Comparison of ENCODE assay signal across 9 mouse cellular contexts in the genomic region with DNA sequence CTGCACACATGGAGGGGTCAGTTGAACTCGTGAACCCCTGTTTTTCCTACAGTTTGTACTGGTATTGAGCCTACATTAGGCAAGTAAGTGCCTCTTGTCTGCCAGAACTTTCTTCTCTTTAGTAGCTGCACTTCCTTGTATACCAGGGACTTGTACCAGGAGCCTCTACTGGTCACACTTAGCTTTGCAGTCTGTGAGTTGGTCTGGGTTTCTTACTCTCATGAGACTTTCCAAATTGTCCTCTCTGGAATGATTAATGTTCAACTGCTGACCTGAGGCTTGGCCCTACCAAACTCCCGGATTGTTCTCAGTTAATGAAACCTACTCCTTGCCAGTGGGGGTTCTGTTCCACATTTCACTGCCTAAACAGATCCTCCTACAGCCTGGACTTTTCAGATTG.
A peak's percentile ranks its signal among the peaks of the same experiment; 100 is the strongest.
DNase-seq lines count a peak whose midpoint lies in the region; ATAC-seq and TF ChIP-seq lines count a peak whose summit lies in the region.
"Had no signal": no experiment of that assay in that cellular context is flagged by ENCODE, and none has a peak within 500 bp of the region (broad histone marks: within the 10 kb centered on the region; RNA-seq: fewer than 3 reads in every experiment).

No protein-coding gene starts in this region.

- H3K4me2 ChIP-seq in heart, postnatal 0 days (ENCODE audit: low read depth, low read length) = no peak overlapping the region
- no peak overlapping the region for H3K4me2 ChIP-seq in heart, embryonic 11.5 days
- H3K4me2 ChIP-seq in intestine, embryonic 15.5 days (replicated peaks) = no peak overlapping the region
- H3K4me2 ChIP-seq: embryonic facial prominence, embryonic 13.5 days had no signal

- no peak overlapping the region for H3K27ac ChIP-seq in heart, postnatal 0 days (ENCODE audit: low read depth)
- H3K27ac ChIP-seq in heart, embryonic 11.5 days (ENCODE audit: low read depth, low read length) = no peak overlapping the region
- H3K27ac ChIP-seq in intestine, embryonic 15.5 days = no peak overlapping the region
- H3K27ac ChIP-seq: embryonic facial prominence, embryonic 13.5 days had no signal

- TF ChIP-seq EP300 in heart, postnatal 0 days (IDR thresholded peaks at IDR 0.05; ENCODE audit: low read depth) = no peak

- no peak for ATAC-seq in heart, postnatal 0 days (ENCODE audit: insufficient read depth, low read depth)
- ATAC-seq in heart, embryonic 11.5 days (replicated peaks; ENCODE audit: insufficient number of reproducible peaks, low FRiP score, low TSS enrichment) = no peak
- ATAC-seq in intestine, embryonic 15.5 days = no peak

- H3K9me3 ChIP-seq in heart, postnatal 0 days (replicated peaks; ENCODE audit: control insufficient read depth, low read length) = no peaks in the 10 kb centered on the region
- no peaks in the 10 kb centered on the region for H3K9me3 ChIP-seq in heart, embryonic 11.5 days (replicated peaks; ENCODE audit: control insufficient read depth, low read length)
- H3K9me3 ChIP-seq in intestine, embryonic 15.5 days = no peaks in the 10 kb centered on the region
- H3K9me3 ChIP-seq: embryonic facial prominence, embryonic 13.5 days had no signal

- peak; percentile 7 for DNase-seq in heart, postnatal 0 days (ENCODE audit: low spot score)
- DNase-seq in CD4-positive, CD25-positive, alpha-beta regulatory T cell, adult 2 months (ENCODE audit: low read depth, low spot score) = peak; percentile 35
- DNase-seq in embryo, embryonic 9.5 days (ENCODE audit: extremely low spot score) = peak; percentile 25
- peak; percentile 42 to 43 for DNase-seq in kidney, postnatal 36 days
- no peak for DNase-seq in testis, postnatal 14 days (ENCODE audit: low spot score)
- DNase-seq in cerebellum, postnatal 25 days = no peak

- no peaks in the 10 kb centered on the region for H3K36me3 ChIP-seq in heart, postnatal 0 days (replicated peaks; ENCODE audit: control insufficient read depth, insufficient read depth, low read length)
- no peaks in the 10 kb centered on the region for H3K36me3 ChIP-seq in heart, embryonic 11.5 days (ENCODE audit: control insufficient read depth, insufficient read depth, low read length)
- no peaks in the 10 kb centered on the region for H3K36me3 ChIP-seq in intestine, embryonic 15.5 days
- H3K36me3 ChIP-seq: embryonic facial prominence, embryonic 13.5 days had no signal

- TF ChIP-seq CTCF in heart, postnatal 0 days (IDR thresholded peaks at IDR 0.05; ENCODE audit: low read depth) = peak; percentile 15; the same call in 1 of the 2 replicates

- 17% methylated on average over 2 of the region's 2 CpGs for WGBS in heart, postnatal 0 days
- WGBS in heart, embryonic 11.5 days (ENCODE audit: insufficient replicate concordance) = 36% methylated on average over 2 of the region's 2 CpGs
- 31% methylated on average over 2 of the region's 2 CpGs for WGBS in intestine, embryonic 15.5 days

- no peak overlapping the region for H3K9ac ChIP-seq in heart, postnatal 0 days (replicated peaks; ENCODE audit: low read depth, low read length)
- H3K9ac ChIP-seq in heart, embryonic 11.5 days (ENCODE audit: low read depth, low read length) = no peak overlapping the region
- H3K9ac ChIP-seq in intestine, embryonic 15.5 days = no peak overlapping the region
- H3K9ac ChIP-seq: embryonic facial prominence, embryonic 13.5 days had no signal

- H3K4me3 ChIP-seq in heart, postnatal 0 days (ENCODE audit: low read depth, low read length) = no peak overlapping the region
- H3K4me3 ChIP-seq in heart, embryonic 11.5 days (ENCODE audit: low read depth, low read length) = no peak overlapping the region
- H3K4me3 ChIP-seq in intestine, embryonic 15.5 days (replicated peaks) = no peak overlapping the region
- H3K4me3 ChIP-seq: embryonic facial prominence, embryonic 13.5 days had no signal

- H3K4me1 ChIP-seq in heart, postnatal 0 days (ENCODE audit: control insufficient read depth, insufficient read depth) = no peaks in the 10 kb centered on the region
- H3K4me1 ChIP-seq in heart, embryonic 11.5 days (ENCODE audit: control insufficient read depth, insufficient read depth, low read length) = no peaks in the 10 kb centered on the region
- H3K4me1 ChIP-seq in intestine, embryonic 15.5 days (replicated peaks) = no peaks in the 10 kb centered on the region
- H3K4me1 ChIP-seq: embryonic facial prominence, embryonic 13.5 days had no signal

- H3K27me3 ChIP-seq in heart, postnatal 0 days (ENCODE audit: control insufficient read depth, insufficient read depth, low read length) = no peaks in the 10 kb centered on the region
- H3K27me3 ChIP-seq in heart, embryonic 11.5 days (ENCODE audit: control insufficient read depth, insufficient read depth, low read length) = no peaks in the 10 kb centered on the region
- H3K27me3 ChIP-seq in intestine, embryonic 15.5 days (replicated peaks) = no peaks in the 10 kb centered on the region
- H3K27me3 ChIP-seq: embryonic facial prominence, embryonic 13.5 days had no signal

Comparison
In these comparisons a context has a peak if more than half of its experiments do, and no peak if none do; other contexts are left out.
1. DNase-seq: peak in heart, postnatal 0 days (single experiment), CD4-positive, CD25-positive, alpha-beta regulatory T cell, adult 2 months (single experiment), embryo, embryonic 9.5 days (single experiment) and kidney, postnatal 36 days (2 of 2); none in testis, postnatal 14 days (single experiment) and cerebellum, postnatal 25 days (0 of 2).